Mouse (Mus musculus) thymus, postnatal 14 days (tissue): ENCODE results near the gene Dthd1.

Experiments used
- DNase-seq: peaks from one replicate; pipeline ENCODE4 v3.0.0; 2021

Gene Dthd1

GRCm38 (mm10) chr5:62813402-62814071 is at the start of gene Dthd1:
Gene Dthd1 (plus strand): TSS chr5:62813823.
- DNase-seq: no peak

- no peak for DNase-seq
Measured at GRCm38 (mm10) chr5:62764161-62764560, 49.5 kb upstream of the Dthd1 start.

- no peak for DNase-seq
Measured at GRCm38 (mm10) chr5:62765459-62765783, 48.2 kb upstream of the Dthd1 start.

- DNase-seq: peak; percentile 88
Measured at GRCm38 (mm10) chr5:62765784-62766701, 47.6 kb upstream of the Dthd1 start, which contains the start of gene Arap2. Gene Arap2 (minus strand): TSS chr5:62766159.

GRCm38 (mm10) chr5:62771775-62772599 is 41.6 kb upstream of the Dthd1 start:
- DNase-seq: no peak

- DNase-seq: no peak
Measured at GRCm38 (mm10) chr5:62777804-62778203, 35.8 kb upstream of the Dthd1 start.

- peak; percentile 68 for DNase-seq
Measured at GRCm38 (mm10) chr5:62778682-62779081, 34.9 kb upstream of the Dthd1 start.

GRCm38 (mm10) chr5:62786809-62787208 is 26.8 kb upstream of the Dthd1 start:
- DNase-seq: no peak

GRCm38 (mm10) chr5:62790921-62791564 is 22.6 kb upstream of the Dthd1 start:
- peak; percentile 30 for DNase-seq

- no peak for DNase-seq
Measured at GRCm38 (mm10) chr5:62792776-62793175, 20.8 kb upstream of the Dthd1 start.

- no peak for DNase-seq
Measured at GRCm38 (mm10) chr5:62814072-62814414, 420 bp downstream of the Dthd1 start.

- DNase-seq: peak; percentile 30
Measured at GRCm38 (mm10) chr5:62815741-62816140, 2.1 kb downstream of the Dthd1 start.

- no peak for DNase-seq
Measured at GRCm38 (mm10) chr5:62819567-62819966, 5.9 kb downstream of the Dthd1 start.

- no peak for DNase-seq
Measured at GRCm38 (mm10) chr5:62820363-62821271, 7.0 kb downstream of the Dthd1 start.

GRCm38 (mm10) chr5:62842955-62843730 is 29.5 kb downstream of the Dthd1 start:
- DNase-seq: no peak

- no peak for DNase-seq
Measured at GRCm38 (mm10) chr5:62846571-62847131, 33.0 kb downstream of the Dthd1 start.

GRCm38 (mm10) chr5:62851337-62851736 is 37.7 kb downstream of the Dthd1 start:
- no peak for DNase-seq

GRCm38 (mm10) chr5:62854361-62854844 is 40.8 kb downstream of the Dthd1 start:
- no peak for DNase-seq

- no peak for DNase-seq
Measured at GRCm38 (mm10) chr5:62857502-62857901, 43.9 kb downstream of the Dthd1 start.

- DNase-seq: peak; percentile 73
Measured at GRCm38 (mm10) chr5:62858282-62858681, 44.7 kb downstream of the Dthd1 start.
